Mouse (Mus musculus): ENCODE measurements around the gene Rgs7.

DNA sequence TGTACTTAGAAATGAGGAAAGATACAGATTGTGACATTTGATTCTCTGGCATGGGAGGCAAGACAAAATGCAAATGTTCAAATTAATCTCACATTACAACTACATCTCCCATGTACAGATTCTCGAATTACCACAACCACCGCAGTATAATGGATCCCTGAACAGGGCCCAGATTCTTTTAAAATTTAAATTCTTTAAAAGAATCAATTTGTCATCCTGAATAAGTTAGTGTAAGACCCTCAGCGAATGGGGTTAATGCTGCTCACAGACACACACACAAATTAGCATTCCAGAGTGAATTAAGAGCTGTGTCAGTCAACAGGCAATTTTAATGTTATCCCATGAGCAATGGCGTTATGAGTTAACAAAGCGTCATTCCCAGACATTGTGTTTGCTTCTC is 44.3 kb downstream of the Rgs7 start:
- TF ChIP-seq CTCF (conservative IDR thresholded peaks at IDR 0.05; ENCODE audit: low read length) (no peak), POU5F1 (IDR thresholded peaks at IDR 0.05; ENCODE audit: borderline replicate concordance, low read length) (no peak), NANOG (IDR thresholded peaks at IDR 0.05; ENCODE audit: borderline replicate concordance, low read length) (no peak)
